In genomic region chr16:94713480-94714094, GRCm38 (mm10) we compare ENCODE assay signal across 8 mouse cellular contexts.
DNase-seq lines count a peak whose midpoint lies in the region; ATAC-seq and TF ChIP-seq lines count a peak whose summit lies in the region.

No protein-coding gene starts in this region.

- H3K4me1 ChIP-seq in heart, embryonic 11.5 days (ENCODE audit: control insufficient read depth, insufficient read depth, low read length) = peaks cover 10% of the 10 kb centered on the region; the same call in 1 of the 2 replicates
- H3K4me1 ChIP-seq in kidney, embryonic 14.5 days (ENCODE audit: control insufficient read depth, insufficient read depth, low read length) = no peaks in the 10 kb centered on the region
- H3K4me1 ChIP-seq in limb, embryonic 14.5 days (ENCODE audit: control insufficient read depth, insufficient read depth, low read length) = no peaks in the 10 kb centered on the region
- H3K4me1 ChIP-seq in midbrain, embryonic 16.5 days (ENCODE audit: control insufficient read depth, insufficient read depth, low read length) = peaks cover 7% of the 10 kb centered on the region

- no peaks in the 10 kb centered on the region for H3K36me3 ChIP-seq in heart, embryonic 11.5 days (ENCODE audit: control insufficient read depth, insufficient read depth, low read length)
- H3K36me3 ChIP-seq in kidney, embryonic 14.5 days (ENCODE audit: control insufficient read depth, insufficient read depth, low read length) = no peaks in the 10 kb centered on the region
- H3K36me3 ChIP-seq in limb, embryonic 14.5 days (ENCODE audit: control insufficient read depth, insufficient read depth, low read length) = no peaks in the 10 kb centered on the region
- H3K36me3 ChIP-seq in midbrain, embryonic 16.5 days (ENCODE audit: control insufficient read depth, insufficient read depth, low read length) = no peaks in the 10 kb centered on the region

- TF ChIP-seq POLR2A in brain, embryonic 14.5 days (IDR thresholded peaks at IDR 0.05; ENCODE audit: borderline replicate concordance, extremely low read depth, insufficient read depth, insufficient read length, poor library complexity, severe bottlenecking) = no peak
- TF ChIP-seq POLR2A in limb, embryonic 14.5 days (IDR thresholded peaks at IDR 0.05; ENCODE audit: borderline replicate concordance, extremely low read depth, insufficient read depth, insufficient read length) = no peak

- peak; percentile 95 for TF ChIP-seq CTCF in brain, embryonic 14.5 days (IDR thresholded peaks at IDR 0.05; ENCODE audit: borderline replicate concordance, extremely low read depth, insufficient read depth, insufficient read length)

- H3K9ac ChIP-seq in heart, embryonic 11.5 days (ENCODE audit: low read depth, low read length) = peak overlapping the region; percentile 63; the same call in 1 of the 2 replicates
- no peak overlapping the region for H3K9ac ChIP-seq in kidney, embryonic 14.5 days (ENCODE audit: low read depth, low read length)
- H3K9ac ChIP-seq in limb, embryonic 14.5 days (ENCODE audit: low read depth, low read length, severe bottlenecking) = 0 out of 2 replicates have a peak overlapping the region, but pooled peaks have one; percentile 17
- H3K9ac ChIP-seq in midbrain, embryonic 16.5 days (ENCODE audit: low read depth, low read length) = peak overlapping the region; percentile 67

- peak overlapping the region; percentile 73 for H3K4me2 ChIP-seq in heart, embryonic 11.5 days
- peak overlapping the region; percentile 42 for H3K4me2 ChIP-seq in kidney, embryonic 14.5 days (replicated peaks; ENCODE audit: low read depth, low read length)
- H3K4me2 ChIP-seq in limb, embryonic 14.5 days (replicated peaks; ENCODE audit: low read depth, low read length, severe bottlenecking) = peak overlapping the region; percentile 49
- peak overlapping the region; percentile 65 for H3K4me2 ChIP-seq in midbrain, embryonic 16.5 days (ENCODE audit: low read length)

- peak; percentile 77 for DNase-seq in A20 (ENCODE audit: low read depth, low spot score)
- peak; percentile 88 for DNase-seq in brain, embryonic 14.5 days (ENCODE audit: low read depth)
- peak; percentile 79 for DNase-seq in limb, embryonic 14.5 days (ENCODE audit: low spot score)
- DNase-seq in spleen, postnatal 14 days (ENCODE audit: low spot score in 2 of 2) = peak; percentile 41 to 63

- H3K9me3 ChIP-seq in heart, embryonic 11.5 days (replicated peaks; ENCODE audit: control insufficient read depth, low read length) = no peaks in the 10 kb centered on the region; the same call in 1 of the 2 replicates
- H3K9me3 ChIP-seq in kidney, embryonic 14.5 days (ENCODE audit: control insufficient read depth, low read length) = peaks cover 10% of the 10 kb centered on the region
- H3K9me3 ChIP-seq in limb, embryonic 14.5 days (ENCODE audit: control insufficient read depth, low read length) = peaks cover 7% of the 10 kb centered on the region; the same call in 1 of the 2 replicates
- no peaks in the 10 kb centered on the region for H3K9me3 ChIP-seq in midbrain, embryonic 16.5 days (replicated peaks; ENCODE audit: control insufficient read depth, low read length, poor library complexity, severe bottlenecking)

- 10% methylated on average over 25 of the region's 25 CpGs for WGBS in heart, embryonic 11.5 days (ENCODE audit: insufficient replicate concordance)
- 11% methylated on average over 25 of the region's 25 CpGs for WGBS in kidney, embryonic 14.5 days
- 9% methylated on average over 25 of the region's 25 CpGs for WGBS in limb, embryonic 14.5 days
- 8% methylated on average over 25 of the region's 25 CpGs for WGBS in midbrain, embryonic 16.5 days

- no peak overlapping the region for H3K27ac ChIP-seq in heart, embryonic 11.5 days (ENCODE audit: low read depth, low read length)
- no peak overlapping the region for H3K27ac ChIP-seq in kidney, embryonic 14.5 days (ENCODE audit: low read depth, low read length)
- no peak overlapping the region for H3K27ac ChIP-seq in limb, embryonic 14.5 days (replicated peaks; ENCODE audit: low read depth, low read length)
- H3K27ac ChIP-seq in midbrain, embryonic 16.5 days (ENCODE audit: low read length) = no peak overlapping the region

- H3K4me3 ChIP-seq in heart, embryonic 11.5 days (ENCODE audit: low read depth, low read length) = peak overlapping the region; percentile 35
- peak overlapping the region; percentile 10; the same call in 1 of the 2 replicates for H3K4me3 ChIP-seq in kidney, embryonic 14.5 days (ENCODE audit: low read length)
- peak overlapping the region; percentile 24 for H3K4me3 ChIP-seq in limb, embryonic 14.5 days (replicated peaks; ENCODE audit: low read length)
- H3K4me3 ChIP-seq in midbrain, embryonic 16.5 days (ENCODE audit: low read depth, low read length) = peak overlapping the region; percentile 39

- no peaks in the 10 kb centered on the region for H3K27me3 ChIP-seq in heart, embryonic 11.5 days (ENCODE audit: control insufficient read depth, insufficient read depth, low read length)
- H3K27me3 ChIP-seq in kidney, embryonic 14.5 days (ENCODE audit: control insufficient read depth, insufficient read depth, low read length) = 0 out of 2 replicates have a peak, but pooled peaks cover 4% of the 10 kb centered on the region
- H3K27me3 ChIP-seq in limb, embryonic 14.5 days (ENCODE audit: control insufficient read depth, insufficient read depth, low read length) = no peaks in the 10 kb centered on the region
- H3K27me3 ChIP-seq in midbrain, embryonic 16.5 days (ENCODE audit: control insufficient read depth, insufficient read depth, low read depth, low read length) = no peaks in the 10 kb centered on the region; the same call in 1 of the 2 replicates

- ATAC-seq in erythroblast, adult 5-6 weeks (replicated peaks; ENCODE audit: low FRiP score, poor library complexity, severe bottlenecking) = peak; percentile 73
- ATAC-seq in heart, embryonic 11.5 days (replicated peaks; ENCODE audit: insufficient number of reproducible peaks, low FRiP score, low TSS enrichment) = peak; percentile 69
- ATAC-seq in kidney, embryonic 14.5 days (ENCODE audit: low FRiP score, low TSS enrichment) = peak; percentile 89
- peak; percentile 84 for ATAC-seq in limb, embryonic 14.5 days (ENCODE audit: low FRiP score, low read depth)
- ATAC-seq in midbrain, embryonic 16.5 days = peak; percentile 93
